Mouse (Mus musculus) T-helper 1 cell (primary cell): ENCODE results near the gene Adra2c.

ENCODE experiments used
- in situ Hi-C: fragments of 300-600 bp; cut with MboI, MseI; formaldehyde crosslinking; loops from one replicate; pipeline ENCODE4 v1.15.1; 2025; ENCODE audit warnings: high pct_unique_total_duplicates

The Adra2c gene

GRCm38 (mm10) chr5:35278019-35278418, at the start of gene Adra2c:
Gene Adra2c, plus strand, starts transcription at chr5:35278319.
- in situ Hi-C loops: no loop called here

- in situ Hi-C loops: no loop called here
These were observed 45.0 kb upstream of the Adra2c start for GRCm38 (mm10) chr5:35233142-35233541.

GRCm38 (mm10) chr5:35237757-35238156, 40.4 kb upstream of the Adra2c start:
- in situ Hi-C loops: no loop called here

GRCm38 (mm10) chr5:35238627-35239026, 39.5 kb upstream of the Adra2c start:
- in situ Hi-C loops: no loop called here

GRCm38 (mm10) chr5:35241556-35241955, 36.6 kb upstream of the Adra2c start:
- in situ Hi-C loops: no loop called here

GRCm38 (mm10) chr5:35244204-35244603, 33.9 kb upstream of the Adra2c start:
- in situ Hi-C loops: no loop called here

GRCm38 (mm10) chr5:35245555-35246273, 32.4 kb upstream of the Adra2c start:
- in situ Hi-C loops: no loop called here

- in situ Hi-C loops: loop anchor here (25.0 kb wide), 1 partner anchor 1543 kb away; the partner anchor contains the start of gene Fgfr3
These were observed 23.0 kb upstream of the Adra2c start for GRCm38 (mm10) chr5:35254964-35255716.

GRCm38 (mm10) chr5:35263716-35264115, 14.4 kb upstream of the Adra2c start:
- in situ Hi-C loops: loop anchor here (25.0 kb wide), 1 partner anchor 1551 kb away; the partner anchor contains the start of gene Fgfr3

GRCm38 (mm10) chr5:35267486-35267885, 10.6 kb upstream of the Adra2c start:
- in situ Hi-C loops: loop anchor here (25.0 kb wide), 1 partner anchor 1555 kb away; the partner anchor contains the start of gene Fgfr3

GRCm38 (mm10) chr5:35275356-35275755, 2.8 kb upstream of the Adra2c start:
- in situ Hi-C loops: no loop called here

GRCm38 (mm10) chr5:35278741-35279695, 899 bp downstream of the Adra2c start:
- in situ Hi-C loops: no loop called here

- in situ Hi-C loops: no loop called here
These were observed 1.5 kb downstream of the Adra2c start for GRCm38 (mm10) chr5:35279696-35280001.

GRCm38 (mm10) chr5:35280002-35280782, 2.1 kb downstream of the Adra2c start:
- in situ Hi-C loops: no loop called here

- in situ Hi-C loops: no loop called here
These were observed 2.7 kb downstream of the Adra2c start for GRCm38 (mm10) chr5:35280783-35281165.

- in situ Hi-C loops: no loop called here
These were observed 7.2 kb downstream of the Adra2c start for GRCm38 (mm10) chr5:35285281-35285680.

- in situ Hi-C loops: no loop called here
These were observed 8.1 kb downstream of the Adra2c start for GRCm38 (mm10) chr5:35286190-35286589.

- in situ Hi-C loops: no loop called here
These were observed 21.5 kb downstream of the Adra2c start for GRCm38 (mm10) chr5:35299621-35300020.

- in situ Hi-C loops: no loop called here
These were observed 26.1 kb downstream of the Adra2c start for GRCm38 (mm10) chr5:35304191-35304590.

- in situ Hi-C loops: no loop called here
These were observed 27.2 kb downstream of the Adra2c start for GRCm38 (mm10) chr5:35305332-35305731.

- in situ Hi-C loops: no loop called here
These were observed 28.6 kb downstream of the Adra2c start for GRCm38 (mm10) chr5:35306692-35307091.
